Mouse (Mus musculus) midbrain, postnatal 0 days (tissue): ENCODE data around the gene Pknox2. TPM values are rescaled to one million over a fixed set of nuclear protein-coding genes. Genes with fewer than 3 reads are reported as not detected.

Source experiments
- ATAC-seq: fragments of 200-750 bp; cut with Nextera tagmentation; 2 replicates; pipeline ENCODE4 v1.8.0; 2017; ENCODE audit warnings: moderate number of reproducible peaks, mild to moderate bottlenecking, moderate TSS enrichment, moderate library complexity; ENCODE audit not compliant: low FRiP score
- DNase-seq: peaks from one replicate; pipeline ENCODE4 v3.0.0-alpha.2; 2015; ENCODE audit warnings: low spot score
- H3K27ac ChIP-seq: fragments of 300-500 bp; sonication (generic); 2 replicates; pipeline ENCODE4 v1.5.1; 2014; ENCODE audit warnings: low read depth, mild to moderate bottlenecking, low read length, mixed read lengths
- H3K27me3 ChIP-seq: fragments of 300-500 bp; sonication (generic); 2 replicates; pipeline ENCODE4 v1.6.1; 2014; ENCODE audit warnings: low read length, control low read depth, mixed read lengths; ENCODE audit not compliant: insufficient read depth
- H3K36me3 ChIP-seq: fragments of 300-500 bp; sonication (generic); 2 replicates; pipeline ENCODE4 v1.6.1; 2014; ENCODE audit warnings: low read length, control low read depth, mixed read lengths; ENCODE audit not compliant: insufficient read depth
- H3K4me1 ChIP-seq: fragments of 300-500 bp; sonication (generic); 2 replicates; pipeline ENCODE4 v1.6.1; 2014; ENCODE audit warnings: mild to moderate bottlenecking, control low read depth, antibody characterized with exemption, low read length, mixed read lengths; ENCODE audit not compliant: insufficient read depth
- H3K4me2 ChIP-seq: fragments of 300-500 bp; sonication (generic); 2 replicates; pipeline ENCODE4 v1.6.1; 2014; ENCODE audit warnings: low read depth, mild to moderate bottlenecking, low read length, mixed read lengths; ENCODE audit not compliant: poor library complexity, severe bottlenecking
- H3K4me3 ChIP-seq: fragments of 300-500 bp; sonication (generic); 2 replicates; pipeline ENCODE4 v1.5.1; 2014; ENCODE audit warnings: low read depth, mild to moderate bottlenecking, low read length, moderate library complexity
- H3K9ac ChIP-seq: fragments of 300-500 bp; sonication (generic); replicated peaks from 2 replicates; pipeline ENCODE4 v1.6.1; 2014; ENCODE audit warnings: mild to moderate bottlenecking, low read length, moderate library complexity, mixed read lengths; ENCODE audit not compliant: poor library complexity, severe bottlenecking
- H3K9me3 ChIP-seq: fragments of 300-500 bp; sonication (generic); 2 replicates; pipeline ENCODE4 v1.6.1; 2016; ENCODE audit warnings: low read length, control low read depth
- CTCF ChIP-seq: IDR thresholded peaks from 2 replicates; pipeline ENCODE4 v1.5.1; 2016; ENCODE audit warnings: antibody characterized with exemption, mild to moderate bottlenecking
- WGBS: fragments of 180-500 bp; shearing (Covaris S2); extraction: QIAGEN DNeasy Blood & Tissue Kit; methylation state at CpG from one replicate; pipeline ENCODE4 v1.1.7; 2014; 5-methylcytosine and 5-hydroxymethylcytosine counted together
- polyA plus RNA-seq: library from polyadenylated mRNA; unstranded; fragments of >200 nt; fragmentation: Nextera tagmentation; extraction: Ambion mirVana; gene quantifications from 2 replicates; pipeline ENCODE4 v1.2.1, GENCODE M21; 2015
- total RNA-seq: library from RNA; depleted of rRNA; stranded (reverse); fragments of >200 nt; gene quantifications from 2 replicates; pipeline ENCODE4 v1.2.3, GENCODE M21; 2014

Gene Pknox2
- total and polyA plus RNA-seq, 2 experiments from 2014 or later = 23.6 to 26.6 TPM

DNA sequence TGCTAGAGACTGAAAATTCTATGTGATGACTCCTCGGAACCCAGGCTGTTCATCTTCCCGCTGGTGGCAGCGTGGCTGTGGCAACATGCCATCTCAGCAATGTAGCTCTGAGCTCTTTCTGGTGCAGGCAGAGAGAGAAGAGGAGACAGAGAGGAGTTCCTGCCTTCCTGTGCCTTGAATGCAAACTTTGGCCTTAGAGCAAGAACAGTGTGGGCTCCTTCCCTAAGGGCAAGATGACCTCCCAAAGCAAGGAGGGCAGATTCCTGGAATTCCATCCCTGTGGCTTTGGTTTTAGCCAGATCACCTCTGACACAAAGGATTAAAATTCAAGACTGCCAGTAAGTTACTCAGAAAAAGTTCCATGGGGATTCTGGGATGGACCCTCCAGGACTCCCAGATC lies 40.4 kb downstream of the Pknox2 start:
- WGBS = 36% methylated on average over 3 of the region's 3 CpGs

DNA sequence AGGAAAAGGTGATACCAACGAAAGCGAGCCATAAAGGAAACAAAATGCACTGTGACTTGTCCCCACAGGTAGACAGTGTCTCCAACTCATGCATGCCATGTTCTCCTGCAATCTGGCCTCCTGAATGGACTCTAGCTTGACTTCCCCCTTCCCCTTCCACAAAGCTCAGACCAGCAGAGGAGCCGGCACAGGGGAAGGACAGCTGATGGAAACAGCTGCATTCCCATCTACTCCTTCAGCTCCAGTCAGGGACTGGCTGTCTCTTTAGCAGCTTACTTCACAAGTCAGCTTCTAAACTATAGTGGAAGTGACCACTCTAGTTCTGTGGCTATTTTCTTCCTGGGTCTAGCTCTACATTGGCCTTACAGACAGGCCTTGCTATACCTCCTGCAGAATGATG lies 43.0 kb downstream of the Pknox2 start:
- Histone ChIP-seq H3K4me3 (no peak overlapping the region), H3K4me1 (no peaks in the 10 kb centered on the region; the same call in 1 of the 2 replicates), H3K9me3 (no peaks in the 10 kb centered on the region), H3K27me3 (no peaks in the 10 kb centered on the region), H3K36me3 (no peaks in the 10 kb centered on the region), H3K9ac (no peak overlapping the region), H3K4me2 (no peak overlapping the region; the same call in 1 of the 2 replicates), H3K27ac (peak overlapping the region; percentile 12; the same call in 1 of the 2 replicates)
- TF ChIP-seq CTCF = no peak
- ATAC-seq (no peak), DNase-seq (no peak)
- WGBS = 52% methylated on average over 3 of the region's 3 CpGs

More for the DNA sequence above, 40.4 kb downstream of the Pknox2 start:
- Histone ChIP-seq H3K36me3 (no peaks in the 10 kb centered on the region), H3K4me1 (no peaks in the 10 kb centered on the region; the same call in 1 of the 2 replicates), H3K9me3 (no peaks in the 10 kb centered on the region), H3K4me2 (no peak overlapping the region), H3K27ac (no peak overlapping the region), H3K9ac (no peak overlapping the region), H3K4me3 (no peak overlapping the region), H3K27me3 (no peaks in the 10 kb centered on the region)
- ATAC-seq = no peak
- DNase-seq = no peak
- TF ChIP-seq CTCF = no peak

DNA sequence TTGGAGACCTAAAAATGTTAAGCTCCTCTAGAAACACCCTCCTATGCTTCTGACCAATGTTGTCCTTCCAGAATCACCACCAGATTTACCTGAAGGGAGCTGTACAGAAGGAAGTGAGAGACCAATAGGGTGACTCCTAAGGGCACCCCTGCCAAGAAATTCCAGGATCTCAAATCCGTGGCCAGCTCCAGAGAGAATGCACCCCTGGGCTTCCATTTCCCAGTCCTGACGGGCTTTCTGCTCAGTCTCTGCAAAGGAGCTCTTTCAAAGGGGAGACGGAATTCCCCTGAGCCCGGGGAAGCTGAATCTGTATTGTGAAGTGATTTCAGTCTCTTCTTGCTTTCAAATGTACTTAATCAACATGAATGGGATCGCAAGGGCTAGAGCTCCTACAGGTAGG lies 43.4 kb downstream of the Pknox2 start:
- Histone ChIP-seq H3K27me3 (no peaks in the 10 kb centered on the region), H3K4me2 (peak overlapping the region; percentile 6; the same call in 1 of the 2 replicates), H3K4me1 (no peaks in the 10 kb centered on the region; the same call in 1 of the 2 replicates), H3K9me3 (no peaks in the 10 kb centered on the region), H3K4me3 (no peak overlapping the region), H3K27ac (no peak overlapping the region; the same call in 1 of the 2 replicates), H3K9ac (no peak overlapping the region), H3K36me3 (no peaks in the 10 kb centered on the region)
- no peak for TF ChIP-seq CTCF
- DNase-seq (no peak), ATAC-seq (no peak)
- 21% methylated on average over 5 of the region's 5 CpGs for WGBS

- H3K36me3 ChIP-seq = no peaks in the 10 kb centered on the region
- H3K27me3 ChIP-seq = no peaks in the 10 kb centered on the region
- no peak for ATAC-seq
- H3K4me3 ChIP-seq = no peak overlapping the region
- TF ChIP-seq CTCF = no peak
- H3K4me1 ChIP-seq = no peaks in the 10 kb centered on the region
- no peak overlapping the region for H3K4me2 ChIP-seq
- H3K9me3 ChIP-seq = no peaks in the 10 kb centered on the region
- peak overlapping the region; percentile 44; the same call in 1 of the 2 replicates for H3K27ac ChIP-seq
- no peak for DNase-seq
- 32% methylated on average over 11 of the region's 11 CpGs for WGBS
- H3K9ac ChIP-seq = no peak overlapping the region
Observed at GRCm38 (mm10) chr9:37101059-37101940, 45.9 kb downstream of the Pknox2 start.

DNA sequence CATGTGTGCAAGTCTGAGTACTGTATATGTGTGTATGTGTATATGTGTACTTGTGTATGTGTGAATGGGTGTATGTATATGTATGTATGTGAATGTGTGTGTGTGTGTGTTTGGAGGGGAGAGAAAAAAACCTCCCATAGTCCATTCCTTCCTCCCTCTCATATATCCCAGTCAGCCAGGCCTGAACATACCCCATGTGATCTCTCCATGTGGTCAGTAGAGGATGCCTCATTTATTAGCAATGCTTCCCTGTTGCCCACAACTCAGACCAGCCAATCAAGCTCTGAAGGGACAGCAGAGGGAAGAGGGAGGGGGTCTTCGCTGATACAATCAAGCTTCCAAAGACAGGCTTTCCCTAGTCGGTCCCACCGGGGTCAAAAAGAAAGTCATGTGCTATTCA lies 47.6 kb downstream of the Pknox2 start:
- H3K9me3 ChIP-seq = no peaks in the 10 kb centered on the region
- no peak for DNase-seq
- WGBS = 40% methylated on average over 3 of the region's 3 CpGs
- no peaks in the 10 kb centered on the region for H3K4me1 ChIP-seq
- no peak for ATAC-seq
- H3K4me2 ChIP-seq = no peak overlapping the region
- no peak for TF ChIP-seq CTCF
- H3K36me3 ChIP-seq = no peaks in the 10 kb centered on the region
- no peaks in the 10 kb centered on the region for H3K27me3 ChIP-seq
- no peak overlapping the region for H3K9ac ChIP-seq
- no peak overlapping the region for H3K27ac ChIP-seq
- H3K4me3 ChIP-seq = no peak overlapping the region

DNA sequence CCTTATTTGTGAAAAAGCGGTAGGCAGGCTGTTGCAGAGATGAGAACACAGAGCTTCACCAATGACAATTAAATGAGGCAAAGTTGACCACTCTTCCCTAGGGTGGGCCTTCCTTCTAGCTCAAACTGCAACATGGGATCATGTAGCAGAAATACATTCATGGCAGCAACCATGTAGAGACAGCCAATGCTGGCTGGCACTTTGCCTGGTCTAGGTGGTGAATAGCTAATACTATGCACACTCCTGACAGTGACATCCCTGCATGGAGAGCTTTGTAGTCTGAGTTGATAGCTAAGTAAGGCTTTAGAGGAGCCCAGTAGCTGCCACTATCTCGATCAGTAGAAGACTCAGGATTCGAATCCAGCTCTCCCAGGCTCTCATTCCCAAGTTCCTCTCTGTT lies 48.6 kb downstream of the Pknox2 start:
- H3K9me3 ChIP-seq = no peaks in the 10 kb centered on the region
- no peak overlapping the region for H3K27ac ChIP-seq
- H3K9ac ChIP-seq = no peak overlapping the region
- no peaks in the 10 kb centered on the region for H3K4me1 ChIP-seq
- no peaks in the 10 kb centered on the region for H3K36me3 ChIP-seq
- whole genome bisulfite sequencing = 92% methylated on average over 3 of the region's 3 CpGs
- ATAC-seq (no peak), DNase-seq (no peak)
- TF ChIP-seq CTCF = no peak
- no peaks in the 10 kb centered on the region for H3K27me3 ChIP-seq
- no peak overlapping the region for H3K4me2 ChIP-seq
- H3K4me3 ChIP-seq = no peak overlapping the region
